Mouse (Mus musculus) heart, embryonic 11.5 days (tissue): ENCODE data around the gene Hmgcl. TPM values are rescaled to one million over a fixed set of nuclear protein-coding genes. Genes with fewer than 3 reads are reported as not detected.

ENCODE experiments used
- ATAC-seq: fragments of 200-750 bp; cut with Nextera tagmentation; replicated peaks from 2 replicates; pipeline ENCODE4 v1.8.0; 2017; ENCODE audit warnings: moderate library complexity; ENCODE audit not compliant: insufficient number of reproducible peaks, low FRiP score, low TSS enrichment
- H3K27ac ChIP-seq: fragments of 300-500 bp; sonication (generic); 2 replicates; pipeline ENCODE4 v1.5.1; 2014; ENCODE audit warnings: mild to moderate bottlenecking, low read depth, low read length
- H3K27me3 ChIP-seq: fragments of 300-500 bp; sonication (generic); 2 replicates; pipeline ENCODE4 v1.6.1; 2014; ENCODE audit warnings: mild to moderate bottlenecking, low read length, mixed read lengths; ENCODE audit not compliant: control insufficient read depth, insufficient read depth
- H3K36me3 ChIP-seq: fragments of 300-500 bp; sonication (generic); 2 replicates; pipeline ENCODE4 v1.6.1; 2014; ENCODE audit warnings: mild to moderate bottlenecking, low read length, moderate library complexity, mixed read lengths; ENCODE audit not compliant: control insufficient read depth, insufficient read depth
- H3K4me1 ChIP-seq: fragments of 300-500 bp; sonication (generic); 2 replicates; pipeline ENCODE4 v1.6.1; 2014; ENCODE audit warnings: low read length; ENCODE audit not compliant: control insufficient read depth, insufficient read depth
- H3K4me2 ChIP-seq: fragments of 300-500 bp; sonication (generic); 2 replicates; pipeline ENCODE4 v1.6.1; 2014; ENCODE audit warnings: mild to moderate bottlenecking, moderate library complexity
- H3K4me3 ChIP-seq: fragments of 300-500 bp; sonication (generic); 2 replicates; pipeline ENCODE4 v1.5.1; 2014; ENCODE audit warnings: low read depth, low read length
- H3K9ac ChIP-seq: fragments of 300-500 bp; sonication (generic); 2 replicates; pipeline ENCODE4 v1.6.1; 2014; ENCODE audit warnings: mild to moderate bottlenecking, low read depth, low read length, moderate library complexity
- H3K9me3 ChIP-seq: fragments of 300-500 bp; sonication (generic); replicated peaks from 2 replicates; pipeline ENCODE4 v1.6.1; 2016; ENCODE audit warnings: low read length; ENCODE audit not compliant: control insufficient read depth
- WGBS: fragments of 180-500 bp; shearing (Covaris S2); extraction: QIAGEN DNeasy Blood & Tissue Kit; methylation state at CpG from one replicate; pipeline ENCODE4 v1.1.7; 2014; ENCODE audit not compliant: insufficient replicate concordance; 5-methylcytosine and 5-hydroxymethylcytosine counted together
- polyA plus RNA-seq: library from polyadenylated mRNA; unstranded; fragments of >200 nt; fragmentation: Nextera tagmentation; extraction: Ambion mirVana; gene quantifications from 2 replicates; pipeline ENCODE4 v1.2.1, GENCODE M21; 2014

Hmgcl gene
- polyA plus RNA-seq, 1 experiment from 2014 or later: 84.0 TPM

DNA sequence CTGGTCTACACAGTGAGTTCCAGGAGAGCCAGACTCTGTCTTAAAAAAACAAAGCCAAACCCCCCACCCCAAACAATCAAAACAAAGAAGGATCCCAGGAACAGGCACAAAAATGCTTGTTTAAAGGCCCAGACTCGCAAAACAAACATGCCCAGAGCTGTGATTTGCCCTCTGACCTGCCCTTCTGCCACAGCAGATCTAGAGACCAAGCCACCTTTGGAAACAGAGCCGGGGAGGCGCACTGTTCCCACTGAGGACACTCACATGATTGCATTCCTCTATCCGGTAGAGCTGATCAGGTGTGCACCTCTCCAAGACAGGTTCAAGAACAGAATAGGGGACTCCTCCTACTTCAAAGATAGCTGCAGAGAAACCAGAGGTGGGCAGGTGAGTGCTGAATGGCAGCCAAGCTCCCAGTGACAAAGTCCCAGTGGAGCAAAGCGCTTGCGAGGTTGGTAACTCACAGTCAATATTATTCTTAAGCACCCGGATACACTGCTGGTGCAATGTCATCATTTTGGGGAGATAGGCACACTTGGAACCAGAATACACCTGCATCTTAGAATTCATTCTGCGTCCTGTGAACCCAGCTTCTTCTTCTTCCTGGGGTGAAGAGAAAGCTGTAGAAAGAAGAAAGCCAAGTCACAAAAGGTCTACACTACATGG, 62.7 kb downstream of the Hmgcl start:
- WGBS: 90% methylated on average over 8 of the region's 8 CpGs
- no peaks in the 10 kb centered on the region for H3K4me1 ChIP-seq
- no peak for ATAC-seq
- no peaks in the 10 kb centered on the region for H3K27me3 ChIP-seq
- H3K27ac ChIP-seq: no peak overlapping the region
- peaks cover 57% of the 10 kb centered on the region for H3K36me3 ChIP-seq
- no peak overlapping the region for H3K4me2 ChIP-seq
- H3K9ac ChIP-seq: no peak overlapping the region
- no peaks in the 10 kb centered on the region for H3K9me3 ChIP-seq
- no peak overlapping the region for H3K4me3 ChIP-seq

DNA sequence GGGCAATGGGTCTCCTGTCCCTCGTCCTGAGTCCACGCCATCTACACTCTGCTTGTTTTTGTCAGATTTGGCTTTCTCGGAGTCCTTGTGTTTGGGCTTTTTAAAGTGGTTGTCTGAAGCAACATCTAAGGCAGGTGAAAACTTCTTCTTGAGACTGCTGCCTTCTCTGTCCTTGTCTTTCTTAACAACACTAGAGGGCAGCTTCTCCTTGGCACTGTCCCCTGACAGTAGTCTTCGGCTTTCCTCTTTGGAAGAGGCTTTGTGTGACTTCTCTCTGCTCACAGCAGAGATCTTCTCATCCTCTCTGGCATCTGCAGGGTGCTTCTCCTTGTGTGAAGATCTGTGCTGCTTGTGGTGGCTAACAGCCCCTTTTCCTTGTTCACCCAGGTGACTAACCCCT, 64.3 kb downstream of the Hmgcl start:
- Histone ChIP-seq H3K4me2 (no peak overlapping the region), H3K9ac (no peak overlapping the region), H3K36me3 (peaks cover 50% of the 10 kb centered on the region), H3K27me3 (no peaks in the 10 kb centered on the region), H3K4me3 (no peak overlapping the region), H3K27ac (no peak overlapping the region), H3K4me1 (no peaks in the 10 kb centered on the region), H3K9me3 (no peaks in the 10 kb centered on the region)
- WGBS: 88% methylated on average over 4 of the region's 4 CpGs
- ATAC-seq: no peak

Other genes starting within 250 kb of the Hmgcl start
- not detected in 2 replicates for gene Il22ra1, start 218.3 kb upstream of the Hmgcl start, polyA plus RNA-seq
- gene Myom3, start 186.7 kb upstream of the Hmgcl start, polyA plus RNA-seq: not detected in 2 replicates
- 191 and 202 TPM in 2 replicates for gene Srsf10, start 90.7 kb upstream of the Hmgcl start, polyA plus RNA-seq
- 138 and 144 TPM in 2 replicates for gene Pnrc2, start 72.6 kb upstream of the Hmgcl start, polyA plus RNA-seq
- gene Cnr2, start 51.1 kb upstream of the Hmgcl start, polyA plus RNA-seq: 0.25 and 0.73 TPM in 2 replicates
- gene Fuca1, start 25.7 kb upstream of the Hmgcl start, polyA plus RNA-seq: 42.4 and 46.5 TPM in 2 replicates
- 30.2 and 31.8 TPM in 2 replicates for gene Gale, start 17.3 kb downstream of the Hmgcl start, polyA plus RNA-seq
- gene Lypla2, start 26.2 kb downstream of the Hmgcl start, polyA plus RNA-seq: 68.6 and 71.5 TPM in 2 replicates
- 46.0 and 51.9 TPM in 2 replicates for gene Pithd1, start 40.8 kb downstream of the Hmgcl start, polyA plus RNA-seq
- 34.8 and 39.8 TPM in 2 replicates for gene Eloa, start 75.3 kb downstream of the Hmgcl start, polyA plus RNA-seq
- gene Rpl11, start 107.0 kb downstream of the Hmgcl start, polyA plus RNA-seq: 287 and 345 TPM in 2 replicates
- gene Id3, start 197.0 kb downstream of the Hmgcl start, polyA plus RNA-seq: 411 and 415 TPM in 2 replicates
- 4.8 and 5.8 TPM in 2 replicates for gene E2f2, start 225.9 kb downstream of the Hmgcl start, polyA plus RNA-seq